Mouse (Mus musculus): ENCODE measurements around the gene Ttk. TPM values are rescaled to one million over a fixed set of nuclear protein-coding genes. Genes with fewer than 3 reads are reported as not detected.

Gene Ttk
- polyA plus RNA-seq (2017; shearing (Covaris generic)) = 2.8 TPM

GRCm38 (mm10) chr9:83833811-83834747 is at the start of gene Ttk:
Gene Ttk, plus strand, starts transcription at chr9:83834689.

GRCm38 (mm10) chr9:83805977-83806815 is 28.3 kb upstream of the Ttk start, which contains the start of gene Elovl4:
Gene Elovl4, minus strand, starts transcription at chr9:83806277.

Other genes with a start within 250 kb of the Ttk start
- 0.12 TPM for gene Elovl4, start 28.4 kb upstream of the Ttk start, polyA plus RNA-seq (2017; shearing (Covaris generic))
- 8.4 TPM for gene Bckdhb, start 90.5 kb downstream of the Ttk start, polyA plus RNA-seq (2017; shearing (Covaris generic))

Data from inflammation-experienced regulatory T-cells, adult 16 weeks (primary cell).